Comparison of ENCODE assay signal across 19 mouse cellular contexts in the genomic region with DNA sequence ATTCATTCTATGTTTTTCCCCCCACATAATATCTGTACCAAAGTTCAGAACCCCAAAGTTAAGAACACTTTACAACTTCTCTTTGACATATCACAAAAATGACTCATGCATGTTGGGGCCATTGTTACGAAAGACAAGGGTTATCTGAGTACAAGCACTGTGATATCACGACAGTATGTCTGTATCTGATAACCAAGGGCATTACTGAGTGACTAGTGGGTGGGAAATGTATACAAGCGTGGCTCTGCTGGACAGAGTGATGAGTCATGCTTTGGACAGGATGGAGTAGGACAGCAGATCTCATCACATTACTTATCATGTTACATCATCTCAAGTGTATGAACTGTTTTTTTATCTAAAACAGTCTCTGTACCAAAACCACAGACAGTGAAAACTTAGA. TPM values are rescaled to one million over a fixed set of nuclear protein-coding genes. Genes with fewer than 3 reads are reported as not detected.
DNase-seq lines count a peak whose midpoint lies in the region; ATAC-seq lines count a peak whose summit lies in the region.
"Had no signal": no experiment of that assay in that cellular context is flagged by ENCODE, and none has a peak within 500 bp of the region (broad histone marks: within the 10 kb centered on the region; RNA-seq: fewer than 3 reads in every experiment).

No protein-coding gene starts in this region.

- peak; percentile 79 for ATAC-seq in granulocyte monocyte progenitor cell, adult 5-6 weeks (replicated peaks; ENCODE audit: poor library complexity, severe bottlenecking)
- ATAC-seq: forebrain, postnatal 0 days; midbrain, embryonic 16.5 days had no signal

- DNase-seq in adrenal gland, adult 2 months, result peak; percentile 34
- DNase-seq in adrenal gland, adult 18-20 months (ENCODE audit: low spot score in 2 of 2), result no peak
- DNase-seq in 3T3-L1 (ENCODE audit: low read depth, low spot score) (peak; percentile 92), MN1 (ENCODE audit: low spot score) (peak; percentile 12)
- no peak for DNase-seq in c-Kit-positive CD71-positive TER-119-positive erythroid progenitor cells, embryonic 14.5 days (ENCODE audit: low spot score)
- no peak for DNase-seq in left cerebral cortex, adult 11 months (ENCODE audit: low spot score)
- DNase-seq in right cerebral cortex, postnatal 14 days, result no peak
- DNase-seq: cerebellum, adult 11-12 months; cerebellum, postnatal 10 days; forebrain, postnatal 0 days; gastrocnemius, postnatal 25 days; kidney, adult 2 months; kidney, postnatal 10 days; left cerebral cortex, postnatal 4 days; lung, adult 18-20 months; lung, postnatal 36 days; right cerebral cortex, postnatal 25 days had no signal

RNA-seq across cellular contexts. Expression of a gene that starts 48.5 kb away (rescaled TPM):
- 10 to 100 TPM; 15.0 to 15.6 TPM for total RNA-seq in adrenal gland, adult 2 months (2021)
- polyA plus RNA-seq in adrenal gland, adult 2 months (2012; rRNA removed), result 17.9 and 26.2 TPM in 2 replicates
- 10 to 100 TPM; 11.0 to 13.5 TPM for total RNA-seq in adrenal gland, adult 18-20 months (2021)
- total RNA-seq in granulocyte monocyte progenitor cell, adult 5-6 weeks (2014; fragmentation: Nextera tagmentation), result 20.8 and 21.8 TPM in 2 replicates
- total RNA-seq in granulocyte monocyte progenitor cell, adult 5-6 weeks (2017), result 30.5 and 31.0 TPM in 2 replicates

Comparison
In these comparisons a context has a peak if more than half of its experiments do, and no peak if none do; other contexts are left out.
1. DNase-seq: peak in adrenal gland, adult 2 months (single experiment), 3T3-L1 (single experiment) and MN1 (single experiment); none in adrenal gland, adult 18-20 months (0 of 2), c-Kit-positive CD71-positive TER-119-positive erythroid progenitor cells, embryonic 14.5 days (single experiment), left cerebral cortex, adult 11 months (single experiment) and right cerebral cortex, postnatal 14 days (single experiment).